Mouse (Mus musculus) lung, postnatal 0 days (tissue): Measurements from ENCODE around the gene Chrd. TPM values are rescaled to one million over a fixed set of nuclear protein-coding genes. Genes with fewer than 3 reads are reported as not detected.
A peak's percentile ranks its signal among the peaks of the same experiment; 100 is the strongest.

Source experiments
- ATAC-seq: fragments of 200-750 bp; cut with Nextera tagmentation; 2 replicates; pipeline ENCODE4 v1.8.0; 2017; ENCODE audit warnings: moderate library complexity
- DNase-seq: peaks from one replicate; pipeline ENCODE4 v3.0.0-alpha.2; 2016; ENCODE audit warnings: low spot score
- H3K27ac ChIP-seq: fragments of 300-500 bp; sonication (generic); 2 replicates; pipeline ENCODE4 v1.5.1; 2014; ENCODE audit warnings: antibody characterized with exemption, mild to moderate bottlenecking, low read length, mixed read lengths
- H3K27me3 ChIP-seq: fragments of 300-500 bp; sonication (generic); replicated peaks from 2 replicates; pipeline ENCODE4 v1.6.1; 2014; ENCODE audit warnings: low read length, mixed read lengths; ENCODE audit not compliant: insufficient read depth
- H3K36me3 ChIP-seq: fragments of 300-500 bp; sonication (generic); 2 replicates; pipeline ENCODE4 v1.6.1; 2014; ENCODE audit warnings: low read length, mixed read lengths; ENCODE audit not compliant: insufficient read depth
- H3K4me1 ChIP-seq: fragments of 300-500 bp; sonication (generic); 2 replicates; pipeline ENCODE4 v1.6.1; 2014; ENCODE audit warnings: antibody characterized with exemption, low read depth, low read length, mixed read lengths; ENCODE audit not compliant: insufficient read depth
- H3K4me2 ChIP-seq: fragments of 300-500 bp; sonication (generic); replicated peaks from 2 replicates; pipeline ENCODE4 v1.6.1; 2014; ENCODE audit warnings: low read depth, mild to moderate bottlenecking, low read length, moderate library complexity, mixed read lengths
- H3K4me3 ChIP-seq: fragments of 300-500 bp; sonication (generic); 2 replicates; pipeline ENCODE4 v1.5.1; 2014; ENCODE audit warnings: low read depth, low read length
- H3K9ac ChIP-seq: fragments of 300-500 bp; sonication (generic); replicated peaks from 2 replicates; pipeline ENCODE4 v1.6.1; 2014; ENCODE audit warnings: low read depth, mild to moderate bottlenecking
- H3K9me3 ChIP-seq: fragments of 300-500 bp; sonication (generic); 2 replicates; pipeline ENCODE4 v1.6.1; 2016; ENCODE audit warnings: low read length, mixed read lengths
- CTCF ChIP-seq: IDR thresholded peaks from 2 replicates; pipeline ENCODE4 v1.5.1; 2016; ENCODE audit warnings: antibody characterized with exemption, mild to moderate bottlenecking
- EP300 ChIP-seq: IDR thresholded peaks from 2 replicates; pipeline ENCODE4 v1.6.1; 2016; ENCODE audit warnings: antibody characterized with exemption, mild to moderate bottlenecking, control low read depth
- WGBS: fragments of 180-500 bp; shearing (Covaris S2); extraction: QIAGEN DNeasy Blood & Tissue Kit; methylation state at CpG from one replicate; pipeline ENCODE4 v1.1.7; 2014; 5-methylcytosine and 5-hydroxymethylcytosine counted together
- polyA plus RNA-seq: library from polyadenylated mRNA; unstranded; fragments of >200 nt; fragmentation: Nextera tagmentation; extraction: Ambion mirVana; gene quantifications from 2 replicates; pipeline ENCODE4 v1.2.1, GENCODE M21; 2015

Chrd gene
- polyA plus RNA-seq, 1 experiment from 2014 or later: 1.7 TPM

- TF ChIP-seq EP300 (no peak), CTCF (no peak)
- H3K4me1 ChIP-seq: no peaks in the 10 kb centered on the region
Observed at GRCm38 (mm10) chr16:20784754-20785153, 51.8 kb downstream of the Chrd start.

GRCm38 (mm10) chr16:20786556-20786955 is 53.6 kb downstream of the Chrd start:
- Histone ChIP-seq H3K4me2 (no peak overlapping the region), H3K4me3 (no peak overlapping the region), H3K9ac (no peak overlapping the region), H3K9me3 (no peaks in the 10 kb centered on the region), H3K27me3 (no peaks in the 10 kb centered on the region), H3K4me1 (no peaks in the 10 kb centered on the region), H3K36me3 (no peaks in the 10 kb centered on the region), H3K27ac (no peak overlapping the region)
- peak; percentile 12 for DNase-seq
- WGBS: 63% methylated on average over 6 of the region's 6 CpGs
- no peak for TF ChIP-seq EP300
- TF ChIP-seq CTCF: no peak
- ATAC-seq: no peak

More at GRCm38 (mm10) chr16:20784754-20785153, 51.8 kb downstream of the Chrd start:
- no peak overlapping the region for H3K9ac ChIP-seq
- no peaks in the 10 kb centered on the region for H3K36me3 ChIP-seq
- no peaks in the 10 kb centered on the region for H3K9me3 ChIP-seq
- ATAC-seq (no peak), DNase-seq (no peak)
- no peaks in the 10 kb centered on the region for H3K27me3 ChIP-seq
- H3K27ac ChIP-seq: no peak overlapping the region
- H3K4me2 ChIP-seq: no peak overlapping the region
- H3K4me3 ChIP-seq: no peak overlapping the region

- H3K9me3 ChIP-seq: no peaks in the 10 kb centered on the region
- ATAC-seq (no peak), DNase-seq (no peak)
- H3K36me3 ChIP-seq: no peaks in the 10 kb centered on the region
- H3K4me3 ChIP-seq: no peak overlapping the region
- no peaks in the 10 kb centered on the region for H3K27me3 ChIP-seq
- no peaks in the 10 kb centered on the region for H3K4me1 ChIP-seq
- H3K9ac ChIP-seq: no peak overlapping the region
- TF ChIP-seq EP300 (no peak), CTCF (no peak)
- no peak overlapping the region for H3K27ac ChIP-seq
- no peak overlapping the region for H3K4me2 ChIP-seq
- WGBS: 61% methylated on average over 6 of the region's 6 CpGs
Observed at GRCm38 (mm10) chr16:20791803-20792202, 58.9 kb downstream of the Chrd start.

Other genes with a start within 250 kb of the Chrd start
- gene Eif2b5, start 234.3 kb upstream of the Chrd start, polyA plus RNA-seq: 46.9 and 51.1 TPM in 2 replicates
- 10.3 and 10.5 TPM in 2 replicates for gene Dvl3, start 216.1 kb upstream of the Chrd start, polyA plus RNA-seq
- gene Ap2m1, start 197.6 kb upstream of the Chrd start, polyA plus RNA-seq: 402 and 427 TPM in 2 replicates
- 36.3 and 39.6 TPM in 2 replicates for gene Abcf3, start 184.6 kb upstream of the Chrd start, polyA plus RNA-seq
- gene Vwa5b2, start 143.7 kb upstream of the Chrd start, polyA plus RNA-seq: 0.06 and 0.12 TPM in 2 replicates
- 15.2 and 15.3 TPM in 2 replicates for gene Eef1akmt4, start 121.5 kb upstream of the Chrd start, polyA plus RNA-seq
- 0.08 TPM in 1 of 2 replicates, not detected in the other for gene Gm49333, start 121.5 kb upstream of the Chrd start, polyA plus RNA-seq
- gene Alg3, start 121.4 kb upstream of the Chrd start, polyA plus RNA-seq: 17.6 and 19.3 TPM in 2 replicates
- 0.42 and 0.52 TPM in 2 replicates for gene Camk2n2, start 111.8 kb upstream of the Chrd start, polyA plus RNA-seq
- gene Ece2, start 103.3 kb upstream of the Chrd start, polyA plus RNA-seq: 0.12 and 0.52 TPM in 2 replicates
- 146 and 150 TPM in 2 replicates for gene Psmd2, start 81.5 kb upstream of the Chrd start, polyA plus RNA-seq
- gene Eif4g1, start 64.8 kb upstream of the Chrd start, polyA plus RNA-seq: 73.5 and 78.7 TPM in 2 replicates
- 8.4 and 8.9 TPM in 2 replicates for gene Fam131a, start 39.9 kb upstream of the Chrd start, polyA plus RNA-seq
- 37.5 and 48.2 TPM in 2 replicates for gene Polr2h, start 15.5 kb upstream of the Chrd start, polyA plus RNA-seq
- gene Clcn2, start 15.4 kb upstream of the Chrd start, polyA plus RNA-seq: 1.8 and 1.9 TPM in 2 replicates
- gene Thpo, start 1.4 kb downstream of the Chrd start, polyA plus RNA-seq: 0.54 and 0.81 TPM in 2 replicates